ENCODE assay signal across 27 mouse cellular contexts in the genomic region with DNA sequence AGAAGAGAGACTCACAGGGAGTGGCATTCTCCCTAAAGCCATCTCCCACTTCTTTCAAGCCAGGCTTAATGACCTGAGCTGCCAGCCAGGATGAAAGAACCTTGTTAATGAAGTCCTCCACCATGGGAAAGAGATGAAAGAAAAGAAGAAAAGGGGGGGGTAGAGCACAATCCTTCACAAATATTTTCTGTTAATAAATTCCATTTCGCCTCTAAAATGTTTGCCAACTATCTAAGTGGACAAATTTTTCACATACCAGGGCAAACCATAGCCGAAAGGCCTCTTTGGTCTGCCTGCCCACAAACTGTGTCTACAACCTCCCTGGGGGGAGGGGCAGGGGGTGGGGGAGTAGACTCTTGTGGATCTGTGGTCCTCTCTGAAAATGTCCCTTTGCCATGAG. TPM values are rescaled to one million over a fixed set of nuclear protein-coding genes. Genes with fewer than 3 reads are reported as not detected.
A peak's percentile ranks its signal among the peaks of the same experiment; 100 is the strongest.
DNase-seq lines count a peak whose midpoint lies in the region; ATAC-seq lines count a peak whose summit lies in the region.
"Had no signal": no experiment of that assay in that cellular context is flagged by ENCODE, and none has a peak within 500 bp of the region (broad histone marks: within the 10 kb centered on the region; RNA-seq: fewer than 3 reads in every experiment).

No protein-coding gene starts in this region.

- H3K4me2 ChIP-seq in hindbrain, embryonic 12.5 days (replicated peaks) = no peak overlapping the region
- H3K4me2 ChIP-seq in lung, embryonic 16.5 days (ENCODE audit: low read depth, low read length) = no peak overlapping the region
- H3K4me2 ChIP-seq in embryonic facial prominence, embryonic 15.5 days (replicated peaks) = no peak overlapping the region
- H3K4me2 ChIP-seq: kidney, embryonic 15.5 days; liver, embryonic 15.5 days; midbrain, embryonic 12.5 days had no signal

- no peak overlapping the region for H3K9ac ChIP-seq in hindbrain, embryonic 12.5 days
- H3K9ac ChIP-seq in lung, embryonic 16.5 days (ENCODE audit: low read length) = no peak overlapping the region
- no peak overlapping the region for H3K9ac ChIP-seq in embryonic facial prominence, embryonic 15.5 days
- H3K9ac ChIP-seq: kidney, embryonic 15.5 days; liver, embryonic 15.5 days; midbrain, embryonic 12.5 days had no signal

- 65% methylated on average over 2 of the region's 2 CpGs for WGBS in hindbrain, embryonic 10.5 days
- 54% methylated on average over 2 of the region's 2 CpGs for WGBS in hindbrain, embryonic 12.5 days
- 16% methylated on average over 2 of the region's 2 CpGs for WGBS in lung, embryonic 16.5 days
- WGBS in embryonic facial prominence, embryonic 15.5 days = 20% methylated on average over 2 of the region's 2 CpGs
- 51% methylated on average over 2 of the region's 2 CpGs for WGBS in heart, embryonic 10.5 days

- H3K4me1 ChIP-seq in hindbrain, embryonic 10.5 days (replicated peaks) = peaks cover 15% of the 10 kb centered on the region; the same call in 1 of the 2 replicates
- no peaks in the 10 kb centered on the region for H3K4me1 ChIP-seq in hindbrain, embryonic 12.5 days
- H3K4me1 ChIP-seq in lung, embryonic 16.5 days (replicated peaks; ENCODE audit: control insufficient read depth, insufficient read depth, low read length) = peaks cover 6% of the 10 kb centered on the region
- H3K4me1 ChIP-seq in embryonic facial prominence, embryonic 15.5 days = peaks cover 32% of the 10 kb centered on the region
- H3K4me1 ChIP-seq in heart, embryonic 10.5 days = no peaks in the 10 kb centered on the region
- H3K4me1 ChIP-seq: liver, embryonic 15.5 days had no signal

- no peak overlapping the region for H3K4me3 ChIP-seq in hindbrain, embryonic 10.5 days
- no peak overlapping the region for H3K4me3 ChIP-seq in hindbrain, embryonic 12.5 days
- no peak overlapping the region for H3K4me3 ChIP-seq in lung, embryonic 16.5 days (ENCODE audit: low read length)
- no peak overlapping the region for H3K4me3 ChIP-seq in embryonic facial prominence, embryonic 15.5 days (replicated peaks)
- no peak overlapping the region for H3K4me3 ChIP-seq in heart, embryonic 10.5 days
- H3K4me3 ChIP-seq: gastrocnemius, adult 2 months; kidney, embryonic 15.5 days; liver, embryonic 15.5 days; midbrain, embryonic 12.5 days had no signal

- no peak for DNase-seq in hindbrain, embryonic 10.5 days (ENCODE audit: low spot score)
- DNase-seq in lung, postnatal 25 days (ENCODE audit: low spot score) = no peak
- peak; percentile 15 for DNase-seq in NIH3T3 (ENCODE audit: low read depth)
- DNase-seq in spleen, adult 18-20 months = no peak
- no peak for DNase-seq in heart, embryonic 10.5 days (ENCODE audit: low spot score)
- DNase-seq: adrenal gland, postnatal 25 days; cerebellum, adult 9-10 months; gastrocnemius, adult 2 months; heart, postnatal 4 days; layer of hippocampus, adult 9-11 months; liver; right cerebral cortex, postnatal 25 days had no signal

- ATAC-seq in hindbrain, embryonic 12.5 days (ENCODE audit: low FRiP score) = no peak
- ATAC-seq in lung, embryonic 16.5 days (ENCODE audit: low read depth) = peak; percentile 83
- no peak for ATAC-seq in embryonic facial prominence, embryonic 15.5 days (ENCODE audit: insufficient number of reproducible peaks, low FRiP score, low TSS enrichment, low read depth)
- ATAC-seq: hindbrain, postnatal 0 days; intestine, embryonic 16.5 days had no signal

- no peaks in the 10 kb centered on the region for H3K36me3 ChIP-seq in hindbrain, embryonic 10.5 days
- no peaks in the 10 kb centered on the region for H3K36me3 ChIP-seq in hindbrain, embryonic 12.5 days
- H3K36me3 ChIP-seq in lung, embryonic 16.5 days (ENCODE audit: control insufficient read depth, insufficient read depth, low read length) = no peaks in the 10 kb centered on the region
- no peaks in the 10 kb centered on the region for H3K36me3 ChIP-seq in embryonic facial prominence, embryonic 15.5 days
- H3K36me3 ChIP-seq in heart, embryonic 10.5 days = no peaks in the 10 kb centered on the region
- H3K36me3 ChIP-seq: kidney, embryonic 15.5 days; liver, embryonic 15.5 days; midbrain, embryonic 12.5 days had no signal

- H3K27me3 ChIP-seq in hindbrain, embryonic 10.5 days (ENCODE audit: insufficient read depth, poor library complexity, severe bottlenecking) = no peaks in the 10 kb centered on the region
- H3K27me3 ChIP-seq in hindbrain, embryonic 12.5 days = no peaks in the 10 kb centered on the region
- no peaks in the 10 kb centered on the region for H3K27me3 ChIP-seq in lung, embryonic 16.5 days (ENCODE audit: control insufficient read depth, insufficient read depth, low read depth, low read length)
- no peaks in the 10 kb centered on the region for H3K27me3 ChIP-seq in embryonic facial prominence, embryonic 15.5 days
- no peaks in the 10 kb centered on the region for H3K27me3 ChIP-seq in heart, embryonic 10.5 days (ENCODE audit: insufficient read depth, poor library complexity, severe bottlenecking)
- H3K27me3 ChIP-seq: kidney, embryonic 15.5 days; liver, embryonic 15.5 days had no signal

- 0 out of 2 replicates have a peak overlapping the region, but pooled peaks have one; percentile 13 for H3K27ac ChIP-seq in hindbrain, embryonic 10.5 days
- H3K27ac ChIP-seq in hindbrain, embryonic 12.5 days = no peak overlapping the region
- peak overlapping the region; percentile 53 for H3K27ac ChIP-seq in lung, embryonic 16.5 days (ENCODE audit: low read length)
- H3K27ac ChIP-seq in embryonic facial prominence, embryonic 15.5 days (replicated peaks) = peak overlapping the region; percentile 28; the same call in 1 of the 2 replicates
- no peak overlapping the region for H3K27ac ChIP-seq in heart, embryonic 10.5 days
- H3K27ac ChIP-seq: gastrocnemius, adult 2 months; hindbrain, postnatal 0 days; kidney, embryonic 15.5 days; liver, embryonic 15.5 days; midbrain, embryonic 12.5 days had no signal

- no peaks in the 10 kb centered on the region for H3K9me3 ChIP-seq in hindbrain, embryonic 10.5 days
- no peaks in the 10 kb centered on the region for H3K9me3 ChIP-seq in hindbrain, embryonic 12.5 days (replicated peaks)
- no peaks in the 10 kb centered on the region for H3K9me3 ChIP-seq in lung, embryonic 16.5 days (ENCODE audit: control insufficient read depth, low read length)
- no peaks in the 10 kb centered on the region for H3K9me3 ChIP-seq in embryonic facial prominence, embryonic 15.5 days (replicated peaks)
- no peaks in the 10 kb centered on the region for H3K9me3 ChIP-seq in heart, embryonic 10.5 days
- H3K9me3 ChIP-seq: kidney, embryonic 15.5 days; liver, embryonic 15.5 days; midbrain, embryonic 12.5 days had no signal

RNA-seq across cellular contexts. Expression of a gene that starts 44.7 kb away (rescaled TPM):
- 1,371 and 1,426 TPM in 2 replicates for polyA plus RNA-seq in hindbrain, embryonic 10.5 days (2016; fragmentation: Nextera tagmentation; extraction: Ambion mirVana)
- 1,194 and 1,379 TPM in 2 replicates for polyA plus RNA-seq in hindbrain, embryonic 12.5 days (2016; fragmentation: Nextera tagmentation; extraction: Ambion mirVana)
- polyA plus RNA-seq in lung, embryonic 16.5 days (2015; fragmentation: Nextera tagmentation; extraction: Ambion mirVana) = 1,850 and 1,937 TPM in 2 replicates
- 1,883 and 1,967 TPM in 2 replicates for polyA plus RNA-seq in embryonic facial prominence, embryonic 15.5 days (2015; fragmentation: Nextera tagmentation; extraction: Ambion mirVana)
- polyA plus RNA-seq in heart, embryonic 10.5 days (2016; fragmentation: Nextera tagmentation; extraction: Ambion mirVana) = 999 and 1,018 TPM in 2 replicates

RNA-seq across cellular contexts. Expression of a gene that starts 55.4 kb away (rescaled TPM):
- not detected in 2 replicates for polyA plus RNA-seq in hindbrain, embryonic 10.5 days (2016; fragmentation: Nextera tagmentation; extraction: Ambion mirVana)
- not detected in 2 replicates for polyA plus RNA-seq in hindbrain, embryonic 12.5 days (2016; fragmentation: Nextera tagmentation; extraction: Ambion mirVana)
- not detected in 2 replicates for polyA plus RNA-seq in lung, embryonic 16.5 days (2015; fragmentation: Nextera tagmentation; extraction: Ambion mirVana)
- polyA plus RNA-seq in embryonic facial prominence, embryonic 15.5 days (2015; fragmentation: Nextera tagmentation; extraction: Ambion mirVana) = not detected in 2 replicates
- polyA plus RNA-seq in heart, embryonic 10.5 days (2016; fragmentation: Nextera tagmentation; extraction: Ambion mirVana) = not detected in 2 replicates
- polyA plus RNA-seq: C2C12; frontal cortex, adult 2 months; heart, embryonic 16.5 days; hindbrain, postnatal 0 days; intestine, embryonic 16.5 days; kidney, embryonic 15.5 days; large intestine, adult 2 months; liver, embryonic 15.5 days; midbrain, embryonic 12.5 days; neural tube, embryonic 11.5 days; spleen, adult 2 months; urinary bladder, adult 2 months had no signal

Comparison
In these comparisons a context has a peak if more than half of its experiments do, and no peak if none do; other contexts are left out.
1. H3K27ac ChIP-seq: peak in hindbrain, embryonic 10.5 days (single experiment), lung, embryonic 16.5 days (single experiment) and embryonic facial prominence, embryonic 15.5 days (single experiment); none in hindbrain, embryonic 12.5 days (single experiment) and heart, embryonic 10.5 days (single experiment).